Comparison of ENCODE assay signal across 8 mouse cellular contexts in the genomic region with DNA sequence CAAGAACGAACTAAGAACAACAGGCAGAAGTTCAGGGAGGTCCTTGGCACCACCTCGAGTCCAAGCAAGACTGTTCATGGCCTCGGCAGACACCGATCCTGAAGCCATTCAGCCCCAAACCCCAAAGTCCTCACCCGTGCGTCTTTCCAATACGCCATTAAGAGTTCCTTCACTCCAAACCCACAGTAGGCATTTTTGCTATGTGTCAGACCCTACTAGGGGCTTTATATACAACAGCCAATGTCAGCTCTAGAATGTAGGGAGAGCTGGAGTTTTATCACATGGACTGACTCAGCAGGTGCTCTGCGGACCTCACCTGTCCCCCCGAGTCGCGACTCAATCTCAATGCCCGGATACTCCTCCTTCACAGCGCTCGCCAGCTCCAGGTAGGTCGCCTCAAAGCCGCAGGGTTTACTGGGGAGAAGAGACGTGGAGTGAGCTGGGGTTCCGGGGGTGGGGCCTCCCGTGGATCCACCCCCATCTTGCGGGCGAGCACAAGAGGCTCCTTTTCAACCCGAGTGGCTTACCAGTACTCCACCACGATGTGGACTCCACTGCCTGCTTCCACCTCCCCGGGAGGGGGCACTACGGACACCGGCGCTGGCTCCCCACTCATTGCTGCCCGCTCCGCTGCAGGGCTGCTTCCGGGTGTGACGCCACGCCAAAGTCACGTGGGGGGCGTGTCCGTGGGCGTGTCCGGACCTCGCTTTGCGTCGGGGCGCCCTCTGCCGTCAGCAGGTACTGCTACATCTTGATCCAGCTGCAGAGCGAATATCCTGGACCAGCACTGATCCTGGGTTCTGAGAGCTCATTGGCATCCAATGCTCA. TPM values are rescaled to one million over a fixed set of nuclear protein-coding genes. Genes with fewer than 3 reads are reported as not detected.
DNase-seq lines count a peak whose midpoint lies in the region; ATAC-seq and TF ChIP-seq lines count a peak whose summit lies in the region.

TSS of gene Mien1 (minus strand) at position 661 of the 828 bp plus-strand sequence.

- peaks cover 39% of the 10 kb centered on the region for H3K36me3 ChIP-seq in hindbrain, embryonic 10.5 days
- peaks cover 15% of the 10 kb centered on the region for H3K36me3 ChIP-seq in lung, postnatal 0 days (ENCODE audit: insufficient read depth, low read length)

- peak; percentile 50 for DNase-seq in MEL-GATA-1-ER (ENCODE audit: extremely low read depth, low read depth)
- DNase-seq in cerebellum, adult 8-10 months, result peak; percentile 98
- DNase-seq in hindbrain, embryonic 10.5 days (ENCODE audit: low spot score), result peak; percentile 96
- DNase-seq in layer of hippocampus, adult 9-11 months, result peak; percentile 92
- peak; percentile 95 for DNase-seq in lung, postnatal 0 days (ENCODE audit: low spot score)
- peak; percentile 99 for DNase-seq in ovary, postnatal 14 days (ENCODE audit: low spot score)
- peak; percentile 96 for DNase-seq in thymus, postnatal 14 days

- no peaks in the 10 kb centered on the region for H3K27me3 ChIP-seq in hindbrain, embryonic 10.5 days (ENCODE audit: insufficient read depth, poor library complexity, severe bottlenecking)
- no peaks in the 10 kb centered on the region for H3K27me3 ChIP-seq in lung, postnatal 0 days (replicated peaks; ENCODE audit: insufficient read depth, low read length)

- ATAC-seq in frontal cortex, adult (ENCODE audit: low TSS enrichment), result peak; percentile 95
- ATAC-seq in lung, postnatal 0 days, result peak; percentile 97

- H3K27ac ChIP-seq in hindbrain, embryonic 10.5 days, result peak within 1 kb of the TSS; percentile 83
- H3K27ac ChIP-seq in lung, postnatal 0 days (ENCODE audit: low read length), result peak within 1 kb of the TSS; percentile 68

- TF ChIP-seq EP300 in lung, postnatal 0 days (IDR thresholded peaks at IDR 0.05), result no peak; the same call in 1 of the 2 replicates

- WGBS in hindbrain, embryonic 10.5 days, result 3% methylated on average over 43 of the region's 43 CpGs
- WGBS in lung, postnatal 0 days, result 1% methylated on average over 43 of the region's 43 CpGs

- peak within 1 kb of the TSS; percentile 34 for H3K9ac ChIP-seq in lung, postnatal 0 days (replicated peaks; ENCODE audit: low read depth)

- H3K4me2 ChIP-seq in lung, postnatal 0 days (replicated peaks; ENCODE audit: low read depth, low read length), result peak within 1 kb of the TSS; percentile 87

- TF ChIP-seq CTCF in lung, postnatal 0 days (IDR thresholded peaks at IDR 0.05), result peak; percentile 97

- no peaks in the 10 kb centered on the region for H3K9me3 ChIP-seq in hindbrain, embryonic 10.5 days
- H3K9me3 ChIP-seq in lung, postnatal 0 days (ENCODE audit: low read length), result no peaks in the 10 kb centered on the region

- H3K4me3 ChIP-seq in hindbrain, embryonic 10.5 days, result peak within 1 kb of the TSS; percentile 79
- peak within 1 kb of the TSS; percentile 61 for H3K4me3 ChIP-seq in lung, postnatal 0 days (ENCODE audit: low read depth, low read length)

- peaks cover 11% of the 10 kb centered on the region for H3K4me1 ChIP-seq in hindbrain, embryonic 10.5 days (replicated peaks)
- H3K4me1 ChIP-seq in lung, postnatal 0 days (ENCODE audit: insufficient read depth, low read depth, low read length), result no peaks in the 10 kb centered on the region; the same call in 1 of the 2 replicates

RNA-seq across cellular contexts. Expression of gene Mien1, which starts in this region (rescaled TPM):
- polyA plus RNA-seq in hindbrain, embryonic 10.5 days (2016; fragmentation: Nextera tagmentation; extraction: Ambion mirVana), result 120 and 161 TPM in 2 replicates
- polyA plus RNA-seq in lung, postnatal 0 days (2015; fragmentation: Nextera tagmentation; extraction: Ambion mirVana), result 86.1 and 96.0 TPM in 2 replicates

Comparison
In these comparisons a context has a peak if more than half of its experiments do, and no peak if none do; other contexts are left out.
1. Peak in every context shown above with its lines: DNase-seq, ATAC-seq, H3K4me3 ChIP-seq and H3K27ac ChIP-seq.